Mouse (Mus musculus) left cerebral cortex, adult 11 months (tissue): ENCODE measurements around the gene Cts8.
A peak's percentile ranks its signal among the peaks of the same experiment; 100 is the strongest.

Source experiments
- DNase-seq: peaks from one replicate; pipeline ENCODE4 v3.0.0; 2022; ENCODE audit warnings: low spot score

Gene Cts8

GRCm38 (mm10) chr13:61255258-61255657 lies at the start of gene Cts8:
Gene Cts8, minus strand, starts transcription at chr13:61255358.
- no peak for DNase-seq

GRCm38 (mm10) chr13:61288739-61289138 lies 33.6 kb upstream of the Cts8 start, which contains the start of gene Gm49398:
Gene Gm49398, minus strand, starts transcription at chr13:61288839.
- no peak for DNase-seq

- DNase-seq: peak; percentile 11
These were observed 13.8 kb downstream of the Cts8 start for GRCm38 (mm10) chr13:61241076-61241947.

- no peak for DNase-seq
These were observed 51.8 kb downstream of the Cts8 start, which contains the start of gene Cts6 for GRCm38 (mm10) chr13:61203310-61203709. Gene Cts6, minus strand, starts transcription at chr13:61203410.
